Mouse (Mus musculus) CH12.LX (cell line): ENCODE measurements around the gene Lif.

ENCODE experiments used
- CTCF ChIP-seq, 2 experiments: IDR thresholded peaks in 1 of 2; conservative IDR thresholded peaks in 1 of 2; 2 replicates each; pipeline ENCODE4 v1.5.1; 2011 to 2012; ENCODE audit warnings: low read depth in 2 of 2, low read length in 2 of 2, improper control_type of control experiment in 1 of 2, inconsistent platforms in 1 of 2, mild to moderate bottlenecking in 1 of 2, moderate library complexity in 1 of 2
- POLR2A ChIP-seq: IDR thresholded peaks from 2 replicates; pipeline ENCODE4 v1.6.1; 2011; ENCODE audit warnings: low read depth, mild to moderate bottlenecking, improper control_type of control experiment, low read length
- TCF12 ChIP-seq: IDR thresholded peaks from 2 replicates; pipeline ENCODE4 v1.6.1; 2014; ENCODE audit warnings: low read depth, mild to moderate bottlenecking, inconsistent platforms, low read length, improper control_type of control experiment

GRCm38 (mm10) chr11:4209556-4209955 lies 47.8 kb upstream of the Lif start:
- TF ChIP-seq TCF12 (no peak), CTCF (conservative IDR thresholded peaks at IDR 0.05 in 1 of 2, IDR thresholded peaks at IDR 0.05 in 1 of 2; ENCODE audit: low read depth in 2 of 2, low read length in 2 of 2) (peak; percentile 94 to 95), POLR2A (no peak)
